Mouse (Mus musculus) E14TG2a.4 (cell line): ENCODE data around the gene Hcfc1.

ENCODE experiments used
- CTCF ChIP-seq: conservative IDR thresholded peaks from 2 replicates; pipeline ENCODE4 v1.5.1; 2014; ENCODE audit warnings: low read length
- NANOG ChIP-seq: IDR thresholded peaks from 2 replicates; pipeline ENCODE4 v1.6.1; 2014; ENCODE audit warnings: borderline replicate concordance, low read length, mixed read lengths

DNA sequence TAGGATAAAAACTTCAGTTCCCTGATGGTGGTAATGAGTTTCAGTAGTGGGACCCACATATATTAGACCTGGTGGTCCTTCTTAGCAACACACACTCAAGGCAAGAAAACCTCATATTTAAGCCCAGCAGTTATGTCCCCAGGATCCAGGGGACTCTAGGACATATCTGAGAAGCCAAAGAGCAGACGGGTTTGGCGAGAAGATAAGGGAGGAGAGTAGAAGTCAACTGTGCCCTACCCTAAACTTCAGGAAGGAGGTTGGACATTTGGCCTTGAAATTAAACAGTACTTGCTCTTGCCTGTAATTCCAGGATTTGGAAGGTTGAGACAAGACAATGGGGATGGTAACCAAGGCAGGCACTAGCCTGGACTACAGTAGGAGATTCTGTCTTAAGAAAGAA lies 3.6 kb upstream of the Hcfc1 start:
- no peak for TF ChIP-seq CTCF
- no peak for TF ChIP-seq NANOG
